Mouse (Mus musculus) liver, embryonic 16.5 days (tissue): ENCODE measurements at regions not wholly inside any gene's neighbourhood (a gene's known extent, or its start where the extent isn't known, plus 50 kb on each side); places are given as distances from the start of the nearest gene placed in this dataset.

Source experiments
- ATAC-seq: fragments of 200-750 bp; cut with Nextera tagmentation; 2 replicates; pipeline ENCODE4 v1.8.0; 2017; ENCODE audit warnings: low read depth, mild to moderate bottlenecking, moderate number of reproducible peaks, moderate library complexity
- H3K27ac ChIP-seq: fragments of 300-500 bp; sonication (generic); 2 replicates; pipeline ENCODE4 v1.5.1; 2014; ENCODE audit warnings: mild to moderate bottlenecking, low read length
- H3K27me3 ChIP-seq: fragments of 300-500 bp; sonication (generic); 2 replicates; pipeline ENCODE4 v1.6.1; 2014; ENCODE audit warnings: low read depth, low read length, mixed read lengths; ENCODE audit not compliant: control insufficient read depth, insufficient read depth
- H3K36me3 ChIP-seq: fragments of 300-500 bp; sonication (generic); 2 replicates; pipeline ENCODE4 v1.6.1; 2014; ENCODE audit warnings: mild to moderate bottlenecking; ENCODE audit not compliant: control insufficient read depth, insufficient read depth
- H3K4me1 ChIP-seq: fragments of 300-500 bp; sonication (generic); 2 replicates; pipeline ENCODE4 v1.6.1; 2014; ENCODE audit warnings: low read depth, low read length, mixed read lengths; ENCODE audit not compliant: control insufficient read depth
- H3K4me2 ChIP-seq: fragments of 300-500 bp; sonication (generic); 2 replicates; pipeline ENCODE4 v1.6.1; 2014; ENCODE audit warnings: low read depth, low read length, mixed read lengths
- H3K4me3 ChIP-seq: fragments of 300-500 bp; sonication (generic); 2 replicates; pipeline ENCODE4 v1.5.1; 2014; ENCODE audit warnings: low read depth, mild to moderate bottlenecking, low read length
- H3K9ac ChIP-seq: fragments of 300-500 bp; sonication (generic); 2 replicates; pipeline ENCODE4 v1.6.1; 2014; ENCODE audit warnings: low read depth, low read length
- H3K9me3 ChIP-seq: fragments of 300-500 bp; sonication (generic); replicated peaks from 2 replicates; pipeline ENCODE4 v1.6.1; 2016; ENCODE audit warnings: low read length; ENCODE audit not compliant: control insufficient read depth
- WGBS: fragments of 180-500 bp; shearing (Covaris S2); extraction: QIAGEN DNeasy Blood & Tissue Kit; methylation state at CpG from one replicate; pipeline ENCODE4 v1.1.7; 2014; ENCODE audit not compliant: insufficient replicate concordance; 5-methylcytosine and 5-hydroxymethylcytosine counted together

DNA sequence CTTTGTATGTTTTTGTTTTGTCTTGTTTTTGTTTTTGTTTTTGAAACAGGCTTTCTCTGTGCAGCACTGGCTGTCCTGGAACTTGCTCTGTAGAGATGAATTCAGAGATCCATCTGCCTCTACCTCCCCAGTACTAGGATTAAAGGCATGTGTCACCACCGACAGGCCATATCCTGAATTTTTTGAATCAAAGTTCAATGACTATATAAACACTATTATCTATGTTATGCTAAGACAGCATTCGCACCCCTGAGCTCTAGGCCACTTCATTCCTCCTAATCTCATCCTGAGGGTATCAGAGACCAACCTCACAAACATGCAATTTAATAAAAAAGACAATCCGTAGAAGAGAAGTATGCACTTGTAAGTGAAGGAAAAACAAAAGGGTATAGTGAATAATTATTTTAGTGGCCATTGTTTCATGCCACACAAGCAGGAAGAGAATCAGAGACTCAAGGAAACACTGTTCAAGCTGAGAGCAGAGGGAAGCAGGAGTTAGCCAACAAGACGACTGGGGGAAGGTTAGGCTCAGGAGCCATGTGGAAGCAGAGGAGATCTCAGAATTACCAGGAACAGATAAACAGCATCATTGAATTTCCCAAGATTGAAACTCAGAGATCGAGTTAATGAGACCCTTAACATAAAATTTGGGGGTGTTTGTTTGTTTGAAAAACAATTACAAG lies 101.2 kb upstream of the Cited2 start:
- ATAC-seq: no peak
- 54% methylated on average over 5 of the region's 5 CpGs for WGBS
- H3K4me2 ChIP-seq: no peak overlapping the region
- no peaks in the 10 kb centered on the region for H3K36me3 ChIP-seq
- H3K27ac ChIP-seq: no peak overlapping the region
- no peaks in the 10 kb centered on the region for H3K9me3 ChIP-seq
- no peak overlapping the region for H3K9ac ChIP-seq
- no peaks in the 10 kb centered on the region for H3K4me1 ChIP-seq
- H3K4me3 ChIP-seq: no peak overlapping the region
- H3K27me3 ChIP-seq: no peaks in the 10 kb centered on the region

- no peak overlapping the region for H3K27ac ChIP-seq
- ATAC-seq: no peak
- no peak overlapping the region for H3K4me2 ChIP-seq
- no peaks in the 10 kb centered on the region for H3K27me3 ChIP-seq
- H3K36me3 ChIP-seq: no peaks in the 10 kb centered on the region
- H3K4me1 ChIP-seq: no peaks in the 10 kb centered on the region
- no peak overlapping the region for H3K4me3 ChIP-seq
- no peak overlapping the region for H3K9ac ChIP-seq
- H3K9me3 ChIP-seq: no peaks in the 10 kb centered on the region
- 68% methylated on average over 1 of the region's 1 CpGs for WGBS
Measured at GRCm38 (mm10) chr10:17622802-17623201, 100.2 kb upstream of the Cited2 start.

- H3K4me3 ChIP-seq: no peak overlapping the region
- H3K4me1 ChIP-seq: no peaks in the 10 kb centered on the region
- no peaks in the 10 kb centered on the region for H3K9me3 ChIP-seq
- no peak for ATAC-seq
- H3K36me3 ChIP-seq: no peaks in the 10 kb centered on the region
- H3K27ac ChIP-seq: no peak overlapping the region
- no peak overlapping the region for H3K4me2 ChIP-seq
- no peak overlapping the region for H3K9ac ChIP-seq
- no peaks in the 10 kb centered on the region for H3K27me3 ChIP-seq
- WGBS: 39% methylated on average over 3 of the region's 3 CpGs
Measured at GRCm38 (mm10) chr10:17629709-17630108, 93.3 kb upstream of the Cited2 start.

GRCm38 (mm10) chr10:17630861-17631581 lies 92.0 kb upstream of the Cited2 start:
- WGBS: 69% methylated on average over 4 of the region's 4 CpGs
- Histone ChIP-seq H3K4me1 (no peaks in the 10 kb centered on the region), H3K27ac (no peak overlapping the region), H3K4me3 (no peak overlapping the region), H3K4me2 (no peak overlapping the region), H3K9me3 (no peaks in the 10 kb centered on the region), H3K27me3 (no peaks in the 10 kb centered on the region), H3K9ac (no peak overlapping the region), H3K36me3 (no peaks in the 10 kb centered on the region)
- no peak for ATAC-seq

DNA sequence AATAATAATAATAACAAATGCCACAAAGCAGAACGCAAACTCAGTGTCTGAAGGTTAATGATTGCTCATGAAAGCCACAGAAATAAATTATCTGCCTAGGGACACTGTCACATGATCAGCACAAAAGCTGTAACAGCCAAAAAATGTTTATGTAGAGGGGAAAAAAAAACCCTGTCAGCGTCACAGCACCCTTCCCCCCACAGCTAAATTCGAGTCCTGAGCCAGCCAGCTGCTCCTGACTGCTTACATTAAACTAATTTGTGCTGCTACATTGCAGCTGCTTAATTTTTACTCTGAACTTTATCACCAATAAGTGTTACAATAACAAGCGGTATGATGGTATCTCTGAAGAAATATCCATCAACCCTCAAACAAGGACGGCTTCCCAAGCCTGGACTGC lies 91.2 kb upstream of the Cited2 start:
- H3K9me3 ChIP-seq: no peaks in the 10 kb centered on the region
- ATAC-seq: no peak
- no peak overlapping the region for H3K4me2 ChIP-seq

GRCm38 (mm10) chr10:17632959-17633674 lies 89.9 kb upstream of the Cited2 start:
- no peak for ATAC-seq
- Histone ChIP-seq H3K9ac (no peak overlapping the region), H3K9me3 (no peaks in the 10 kb centered on the region), H3K36me3 (no peaks in the 10 kb centered on the region), H3K4me2 (no peak overlapping the region), H3K27ac (no peak overlapping the region), H3K4me1 (no peaks in the 10 kb centered on the region), H3K27me3 (no peaks in the 10 kb centered on the region), H3K4me3 (no peak overlapping the region)
- 77% methylated on average over 12 of the region's 12 CpGs for WGBS

More for the DNA sequence above, 91.2 kb upstream of the Cited2 start:
- 45% methylated on average over 5 of the region's 5 CpGs for WGBS
- Histone ChIP-seq H3K4me1 (no peaks in the 10 kb centered on the region), H3K4me3 (no peak overlapping the region), H3K27me3 (no peaks in the 10 kb centered on the region), H3K36me3 (no peaks in the 10 kb centered on the region), H3K9ac (no peak overlapping the region), H3K27ac (no peak overlapping the region)

- Histone ChIP-seq H3K27me3 (no peaks in the 10 kb centered on the region), H3K4me2 (no peak overlapping the region), H3K36me3 (no peaks in the 10 kb centered on the region), H3K4me3 (no peak overlapping the region), H3K9ac (no peak overlapping the region), H3K27ac (no peak overlapping the region), H3K9me3 (no peaks in the 10 kb centered on the region), H3K4me1 (peaks cover 12% of the 10 kb centered on the region)
- ATAC-seq: peak; percentile 76
- WGBS: 42% methylated on average over 5 of the region's 5 CpGs
Measured at GRCm38 (mm10) chr10:17645363-17645762, 77.7 kb upstream of the Cited2 start.

DNA sequence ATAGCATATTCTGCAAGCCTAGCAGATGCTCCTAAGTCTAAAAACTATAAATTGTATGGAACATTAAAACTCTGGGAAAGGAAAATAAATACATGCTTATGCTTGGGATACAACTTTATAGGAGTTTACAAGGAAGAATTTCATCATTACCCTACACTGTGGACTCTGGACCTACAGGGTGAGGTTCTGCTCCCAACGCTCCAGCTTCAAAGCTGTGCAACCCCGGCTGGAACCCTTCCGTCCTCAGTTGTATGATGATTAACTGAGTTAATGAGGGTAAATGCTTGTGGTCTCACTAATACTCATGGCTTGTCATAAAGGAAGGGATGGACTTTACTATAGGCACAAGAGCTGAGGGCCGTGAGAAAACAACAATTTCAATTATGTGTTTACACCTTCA lies 76.6 kb upstream of the Cited2 start:
- Histone ChIP-seq H3K4me1 (peaks cover 12% of the 10 kb centered on the region), H3K4me3 (no peak overlapping the region), H3K9me3 (no peaks in the 10 kb centered on the region), H3K4me2 (no peak overlapping the region), H3K9ac (no peak overlapping the region), H3K27ac (no peak overlapping the region), H3K36me3 (no peaks in the 10 kb centered on the region), H3K27me3 (no peaks in the 10 kb centered on the region)
- 78% methylated on average over 4 of the region's 4 CpGs for WGBS
- peak; percentile 78 for ATAC-seq

DNA sequence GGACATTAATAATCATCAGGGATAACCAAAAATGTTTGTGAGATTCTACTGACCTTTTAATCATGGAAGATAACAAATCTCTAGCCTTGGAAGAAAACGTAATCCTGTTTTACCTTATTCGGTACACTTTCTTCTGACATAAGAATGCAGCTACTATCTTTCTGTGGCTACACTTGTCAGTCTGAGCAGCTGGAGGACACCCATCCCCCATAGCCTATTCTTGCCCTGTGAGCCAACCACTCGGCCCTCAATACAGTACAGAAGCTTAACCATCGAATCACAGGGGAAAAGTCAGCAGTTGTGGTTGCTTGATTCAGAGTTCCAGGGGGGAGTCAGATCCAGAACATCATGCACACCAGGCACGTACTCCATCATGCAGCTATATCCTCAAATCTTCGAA lies 74.9 kb upstream of the Cited2 start:
- Histone ChIP-seq H3K9ac (no peak overlapping the region), H3K4me3 (no peak overlapping the region), H3K36me3 (no peaks in the 10 kb centered on the region), H3K9me3 (no peaks in the 10 kb centered on the region), H3K4me2 (no peak overlapping the region), H3K27me3 (no peaks in the 10 kb centered on the region), H3K27ac (no peak overlapping the region), H3K4me1 (peaks cover 13% of the 10 kb centered on the region)
- ATAC-seq: no peak
- WGBS: 52% methylated on average over 6 of the region's 6 CpGs
